Mouse (Mus musculus): ENCODE data around the gene Polr2l. TPM values are rescaled to one million over a fixed set of nuclear protein-coding genes. Genes with fewer than 3 reads are reported as not detected.

The Polr2l gene
- polyA plus RNA-seq, 2 experiments = 32.1 to 61.0 TPM

- Histone ChIP-seq H3K27me3 (ENCODE audit: control insufficient read depth, insufficient read depth, low read length) (no peaks in the 10 kb centered on the region), H3K27ac (replicated peaks; ENCODE audit: low read depth, low read length) (no peak overlapping the region), H3K4me2 (replicated peaks; ENCODE audit: low read depth, low read length, severe bottlenecking) (no peak overlapping the region), H3K4me1 (ENCODE audit: control insufficient read depth, insufficient read depth, low read length) (peaks cover 46% of the 10 kb centered on the region), H3K36me3 (ENCODE audit: control insufficient read depth, insufficient read depth, low read length) (peaks cover 38% of the 10 kb centered on the region), H3K9me3 (ENCODE audit: control insufficient read depth, low read length) (no peaks in the 10 kb centered on the region), H3K4me3 (replicated peaks; ENCODE audit: low read length) (no peak overlapping the region), H3K9ac (ENCODE audit: low read depth, low read length, severe bottlenecking) (no peak overlapping the region)
- ATAC-seq (ENCODE audit: low FRiP score, low read depth) (no peak), DNase-seq (ENCODE audit: low spot score) (no peak)
- WGBS = 91% methylated on average over 6 of the region's 6 CpGs
- no peak for TF ChIP-seq POLR2A (IDR thresholded peaks at IDR 0.05; ENCODE audit: borderline replicate concordance, extremely low read depth, insufficient read depth, insufficient read length)
These were observed 2.7 kb downstream of the Polr2l start for GRCm38 (mm10) chr7:141472226-141472625.

GRCm38 (mm10) chr7:141471236-141471635 lies 3.7 kb downstream of the Polr2l start:
- H3K4me2 ChIP-seq (replicated peaks; ENCODE audit: low read depth, low read length, severe bottlenecking) = no peak overlapping the region
- TF ChIP-seq POLR2A (IDR thresholded peaks at IDR 0.05; ENCODE audit: borderline replicate concordance, extremely low read depth, insufficient read depth, insufficient read length) = no peak
- H3K36me3 ChIP-seq (ENCODE audit: control insufficient read depth, insufficient read depth, low read length) = peaks cover 38% of the 10 kb centered on the region
- H3K27me3 ChIP-seq (ENCODE audit: control insufficient read depth, insufficient read depth, low read length) = no peaks in the 10 kb centered on the region
- H3K27ac ChIP-seq (replicated peaks; ENCODE audit: low read depth, low read length) = no peak overlapping the region
- no peaks in the 10 kb centered on the region for H3K9me3 ChIP-seq (ENCODE audit: control insufficient read depth, low read length)
- H3K4me1 ChIP-seq (ENCODE audit: control insufficient read depth, insufficient read depth, low read length) = peaks cover 42% of the 10 kb centered on the region
- ATAC-seq (ENCODE audit: low FRiP score, low read depth) (no peak), DNase-seq (ENCODE audit: low spot score) (no peak)
- H3K4me3 ChIP-seq (replicated peaks; ENCODE audit: low read length) = no peak overlapping the region
- WGBS = 77% methylated on average over 1 of the region's 1 CpGs
- no peak overlapping the region for H3K9ac ChIP-seq (ENCODE audit: low read depth, low read length, severe bottlenecking)

- H3K27ac ChIP-seq (replicated peaks; ENCODE audit: low read depth, low read length) = no peak overlapping the region
- H3K36me3 ChIP-seq (ENCODE audit: control insufficient read depth, insufficient read depth, low read length) = peaks cover 38% of the 10 kb centered on the region
- no peak for DNase-seq (ENCODE audit: low spot score)
- no peak overlapping the region for H3K9ac ChIP-seq (ENCODE audit: low read depth, low read length, severe bottlenecking)
- peaks cover 41% of the 10 kb centered on the region for H3K4me1 ChIP-seq (ENCODE audit: control insufficient read depth, insufficient read depth, low read length)
- no peak overlapping the region for H3K4me3 ChIP-seq (replicated peaks; ENCODE audit: low read length)
- H3K27me3 ChIP-seq (ENCODE audit: control insufficient read depth, insufficient read depth, low read length) = no peaks in the 10 kb centered on the region
- no peak for ATAC-seq (ENCODE audit: low FRiP score, low read depth)
- H3K4me2 ChIP-seq (replicated peaks; ENCODE audit: low read depth, low read length, severe bottlenecking) = no peak overlapping the region
- no peaks in the 10 kb centered on the region for H3K9me3 ChIP-seq (ENCODE audit: control insufficient read depth, low read length)
- TF ChIP-seq POLR2A (IDR thresholded peaks at IDR 0.05; ENCODE audit: borderline replicate concordance, extremely low read depth, insufficient read depth, insufficient read length) = no peak
- 98% methylated on average over 10 of the region's 10 CpGs for WGBS
These were observed 4.3 kb downstream of the Polr2l start for GRCm38 (mm10) chr7:141470637-141470944.

- no peak for TF ChIP-seq POLR2A (IDR thresholded peaks at IDR 0.05; ENCODE audit: borderline replicate concordance, extremely low read depth, insufficient read depth, insufficient read length)
- H3K4me3 ChIP-seq (replicated peaks; ENCODE audit: low read length) = no peak overlapping the region
- peaks cover 38% of the 10 kb centered on the region for H3K36me3 ChIP-seq (ENCODE audit: control insufficient read depth, insufficient read depth, low read length)
- ATAC-seq (ENCODE audit: low FRiP score, low read depth) (no peak), DNase-seq (ENCODE audit: low spot score) (no peak)
- 88% methylated on average over 18 of the region's 18 CpGs for WGBS
- H3K4me1 ChIP-seq (ENCODE audit: control insufficient read depth, insufficient read depth, low read length) = peaks cover 46% of the 10 kb centered on the region
- H3K27ac ChIP-seq (replicated peaks; ENCODE audit: low read depth, low read length) = no peak overlapping the region
- H3K9ac ChIP-seq (ENCODE audit: low read depth, low read length, severe bottlenecking) = no peak overlapping the region
- no peak overlapping the region for H3K4me2 ChIP-seq (replicated peaks; ENCODE audit: low read depth, low read length, severe bottlenecking)
- H3K9me3 ChIP-seq (ENCODE audit: control insufficient read depth, low read length) = no peaks in the 10 kb centered on the region
- H3K27me3 ChIP-seq (ENCODE audit: control insufficient read depth, insufficient read depth, low read length) = peaks cover 1% of the 10 kb centered on the region; the same call in 1 of the 2 replicates
These were observed 4.9 kb downstream of the Polr2l start for GRCm38 (mm10) chr7:141469901-141470636.

GRCm38 (mm10) chr7:141469352-141469751 lies 5.6 kb downstream of the Polr2l start:
- H3K4me1 ChIP-seq (ENCODE audit: control insufficient read depth, insufficient read depth, low read length) = peaks cover 51% of the 10 kb centered on the region
- ATAC-seq (ENCODE audit: low FRiP score, low read depth) = no peak
- TF ChIP-seq POLR2A (IDR thresholded peaks at IDR 0.05; ENCODE audit: borderline replicate concordance, extremely low read depth, insufficient read depth, insufficient read length) = no peak

More at GRCm38 (mm10) chr7:141469352-141469751, 5.6 kb downstream of the Polr2l start:
- DNase-seq (ENCODE audit: low spot score) = no peak
- no peaks in the 10 kb centered on the region for H3K9me3 ChIP-seq (ENCODE audit: control insufficient read depth, low read length)
- peak overlapping the region; percentile 70; the same call in 1 of the 2 replicates for H3K9ac ChIP-seq (ENCODE audit: low read depth, low read length, severe bottlenecking)
- H3K36me3 ChIP-seq (ENCODE audit: control insufficient read depth, insufficient read depth, low read length) = peaks cover 38% of the 10 kb centered on the region
- WGBS = 80% methylated on average over 6 of the region's 6 CpGs
- peak overlapping the region; percentile 84 for H3K4me2 ChIP-seq (replicated peaks; ENCODE audit: low read depth, low read length, severe bottlenecking)
- peaks cover 8% of the 10 kb centered on the region for H3K27me3 ChIP-seq (ENCODE audit: control insufficient read depth, insufficient read depth, low read length)
- H3K4me3 ChIP-seq (replicated peaks; ENCODE audit: low read length) = peak overlapping the region; percentile 65
- no peak overlapping the region for H3K27ac ChIP-seq (replicated peaks; ENCODE audit: low read depth, low read length)
